Mouse (Mus musculus): ENCODE measurements around the gene Mef2b.

GRCm38 (mm10) chr8:70136591-70136990, 2.9 kb upstream of the Mef2b start:
- TF ChIP-seq CTCF (conservative IDR thresholded peaks at IDR 0.05 in 1 of 2, IDR thresholded peaks at IDR 0.05 in 1 of 2; ENCODE audit: low read depth in 2 of 2, low read length in 2 of 2) (no peak), POLR2A (IDR thresholded peaks at IDR 0.05; ENCODE audit: low read depth, low read length) (no peak), UBTF (IDR thresholded peaks at IDR 0.05; ENCODE audit: low read depth, low read length) (no peak)
